Mouse (Mus musculus) heart, embryonic 10.5 days (tissue): ENCODE data around the gene Gm6096. TPM values are rescaled to one million over a fixed set of nuclear protein-coding genes. Genes with fewer than 3 reads are reported as not detected.

Experiments used
- DNase-seq: peaks from one replicate; pipeline ENCODE4 v3.0.0-alpha.2; 2017; ENCODE audit warnings: low spot score
- H3K27ac ChIP-seq: fragments of 300-500 bp; sonication (generic); 2 replicates; pipeline ENCODE4 v1.5.1; 2016; ENCODE audit warnings: mild to moderate bottlenecking
- H3K27me3 ChIP-seq: fragments of 300-500 bp; sonication (generic); 2 replicates; pipeline ENCODE4 v1.6.1; 2016; ENCODE audit warnings: mild to moderate bottlenecking; ENCODE audit not compliant: poor library complexity, insufficient read depth, severe bottlenecking
- H3K36me3 ChIP-seq: fragments of 300-500 bp; sonication (generic); 2 replicates; pipeline ENCODE4 v1.6.1; 2016; ENCODE audit warnings: mild to moderate bottlenecking, moderate library complexity
- H3K4me1 ChIP-seq: fragments of 300-500 bp; sonication (generic); 2 replicates; pipeline ENCODE4 v1.6.1; 2016; ENCODE audit warnings: mild to moderate bottlenecking
- H3K4me3 ChIP-seq: fragments of 300-500 bp; sonication (generic); 2 replicates; pipeline ENCODE4 v1.5.1; 2016; ENCODE audit warnings: mild to moderate bottlenecking, moderate library complexity
- H3K9me3 ChIP-seq: fragments of 300-500 bp; sonication (generic); 2 replicates; pipeline ENCODE4 v1.6.1; 2016; ENCODE audit warnings: mild to moderate bottlenecking, moderate library complexity
- WGBS: fragments of 180-500 bp; shearing (Covaris S2); methylation state at CpG from one replicate; pipeline ENCODE4 v1.1.7; 2016; 5-methylcytosine and 5-hydroxymethylcytosine counted together
- polyA plus RNA-seq: library from polyadenylated mRNA; unstranded; fragments of >200 nt; fragmentation: Nextera tagmentation; extraction: Ambion mirVana; gene quantifications from 2 replicates; pipeline ENCODE4 v1.2.1, GENCODE M21; 2016

Gene Gm6096
- polyA plus RNA-seq, 1 experiment from 2014 or later: not detected

GRCm38 (mm10) chr7:34291265-34291664, 40.4 kb downstream of the Gm6096 start:
- Histone ChIP-seq H3K36me3 (peaks cover 6% of the 10 kb centered on the region; the same call in 1 of the 2 replicates), H3K27me3 (no peaks in the 10 kb centered on the region), H3K4me1 (peaks cover 16% of the 10 kb centered on the region), H3K4me3 (no peak overlapping the region), H3K27ac (peak overlapping the region; percentile 29; the same call in 1 of the 2 replicates), H3K9me3 (no peaks in the 10 kb centered on the region)
- no peak for DNase-seq
- WGBS: 53% methylated on average over 1 of the region's 1 CpGs

- H3K27ac ChIP-seq: no peak overlapping the region
- H3K4me1 ChIP-seq: peaks cover 18% of the 10 kb centered on the region
- WGBS: 91% methylated on average over 2 of the region's 2 CpGs
- H3K27me3 ChIP-seq: no peaks in the 10 kb centered on the region
- H3K9me3 ChIP-seq: no peaks in the 10 kb centered on the region
- DNase-seq: no peak
- peaks cover 6% of the 10 kb centered on the region; the same call in 1 of the 2 replicates for H3K36me3 ChIP-seq
- no peak overlapping the region for H3K4me3 ChIP-seq
Measured at GRCm38 (mm10) chr7:34292633-34293032, 41.8 kb downstream of the Gm6096 start.

DNA sequence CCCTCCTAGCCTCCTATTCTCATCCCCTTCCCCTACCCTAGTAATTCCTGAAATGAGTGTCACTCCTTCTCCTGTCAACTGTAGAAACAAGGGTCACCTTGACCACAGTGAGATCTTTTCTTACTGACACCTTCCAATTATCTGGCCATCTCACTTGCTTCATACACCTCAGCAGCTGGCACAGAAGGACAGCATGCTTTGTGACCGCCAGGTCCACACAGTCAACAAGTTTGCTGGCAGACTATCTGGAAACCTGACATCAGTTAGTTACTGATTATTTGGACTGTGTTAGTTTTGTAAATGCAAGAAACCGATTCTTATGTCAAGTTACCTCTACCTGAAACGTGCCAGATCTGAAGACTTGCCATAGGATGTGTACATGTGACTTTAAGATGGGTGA, 45.3 kb downstream of the Gm6096 start:
- Histone ChIP-seq H3K9me3 (no peaks in the 10 kb centered on the region), H3K27ac (no peak overlapping the region), H3K36me3 (peaks cover 7% of the 10 kb centered on the region; the same call in 1 of the 2 replicates), H3K4me3 (no peak overlapping the region), H3K4me1 (peaks cover 14% of the 10 kb centered on the region), H3K27me3 (no peaks in the 10 kb centered on the region)
- 85% methylated on average over 3 of the region's 3 CpGs for WGBS
- DNase-seq: no peak

DNA sequence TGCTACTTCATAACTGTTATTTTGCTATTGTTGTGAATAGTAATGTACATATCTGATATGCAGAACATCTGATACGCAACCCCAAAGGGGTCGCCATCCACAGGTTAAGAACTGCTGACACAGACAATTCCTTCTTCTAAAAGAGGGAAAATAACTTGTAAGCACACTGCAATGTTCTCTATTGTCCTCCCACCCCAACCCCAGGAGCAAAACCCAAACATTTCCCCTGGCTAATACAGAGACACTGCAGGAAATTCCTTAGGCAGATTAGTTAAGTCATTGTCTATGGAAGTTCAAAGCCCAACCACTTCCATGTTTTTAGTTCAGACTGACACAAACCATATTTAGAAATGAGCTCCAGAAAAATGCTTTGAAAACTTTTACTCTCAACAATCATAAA, 48.0 kb downstream of the Gm6096 start:
- WGBS: 81% methylated on average over 2 of the region's 2 CpGs
- Histone ChIP-seq H3K27ac (no peak overlapping the region), H3K36me3 (peaks cover 22% of the 10 kb centered on the region), H3K4me3 (no peak overlapping the region), H3K9me3 (no peaks in the 10 kb centered on the region), H3K4me1 (peaks cover 14% of the 10 kb centered on the region), H3K27me3 (no peaks in the 10 kb centered on the region)
- DNase-seq: no peak

Other genes with a start within 250 kb of the Gm6096 start
- gene Scgb2b27, start 237.1 kb upstream of the Gm6096 start, polyA plus RNA-seq: not detected in 2 replicates
- not detected in 2 replicates for gene Scgb1b27, start 229.6 kb upstream of the Gm6096 start, polyA plus RNA-seq
- not detected in 2 replicates for gene Scgb1b30, start 155.6 kb upstream of the Gm6096 start, polyA plus RNA-seq
- 4.7 and 6.6 TPM in 2 replicates for gene Wtip, start 117.8 kb upstream of the Gm6096 start, polyA plus RNA-seq
- 154 and 197 TPM in 2 replicates for gene Uba2, start 81.4 kb upstream of the Gm6096 start, polyA plus RNA-seq
- 65.2 and 67.5 TPM in 2 replicates for gene Pdcd2l, start 54.4 kb upstream of the Gm6096 start, polyA plus RNA-seq
- gene Gpi1, start 20.7 kb upstream of the Gm6096 start, polyA plus RNA-seq: 650 and 828 TPM in 2 replicates
- 36.6 and 43.7 TPM in 2 replicates for gene 4931406P16Rik, start 62.5 kb downstream of the Gm6096 start, polyA plus RNA-seq
- 67.4 and 84.3 TPM in 2 replicates for gene Lsm14a, start 142.3 kb downstream of the Gm6096 start, polyA plus RNA-seq